Mouse (Mus musculus): ENCODE data around the gene Olfr524. TPM values are rescaled to one million over a fixed set of nuclear protein-coding genes. Genes with fewer than 3 reads are reported as not detected.

The Olfr524 gene
- polyA plus RNA-seq, 1 experiment from 2014 or later, result not detected

- no peak overlapping the region for H3K27ac ChIP-seq
- no peak overlapping the region for H3K4me3 ChIP-seq
- no peaks in the 10 kb centered on the region for H3K36me3 ChIP-seq (replicated peaks)
- WGBS, result 82% methylated on average over 2 of the region's 2 CpGs
- no peaks in the 10 kb centered on the region for H3K9me3 ChIP-seq
- no peak overlapping the region for H3K9ac ChIP-seq
- no peaks in the 10 kb centered on the region for H3K4me1 ChIP-seq
- no peak overlapping the region for H3K4me2 ChIP-seq
- ATAC-seq (replicated peaks), result no peak
- no peaks in the 10 kb centered on the region for H3K27me3 ChIP-seq (replicated peaks)
Measured at GRCm38 (mm10) chr7:140179176-140179575, 26.6 kb downstream of the Olfr524 start.

GRCm38 (mm10) chr7:140172936-140173335 lies 32.8 kb downstream of the Olfr524 start, which contains the start of gene Olfr523:
Gene Olfr523 (plus strand): TSS chr7:140173217.
- Histone ChIP-seq H3K9ac (no peak within 1 kb of the TSS), H3K4me1 (no peaks in the 10 kb centered on the region), H3K4me3 (no peak within 1 kb of the TSS), H3K4me2 (no peak within 1 kb of the TSS), H3K27ac (no peak within 1 kb of the TSS), H3K9me3 (no peaks in the 10 kb centered on the region), H3K27me3 (replicated peaks) (no peaks in the 10 kb centered on the region), H3K36me3 (replicated peaks) (no peaks in the 10 kb centered on the region)
- ATAC-seq (replicated peaks), result no peak
- WGBS, result 43% methylated on average over 1 of the region's 1 CpGs

- WGBS, result 94% methylated on average over 3 of the region's 3 CpGs
Measured at GRCm38 (mm10) chr7:140170863-140171262, 34.9 kb downstream of the Olfr524 start.

GRCm38 (mm10) chr7:140169386-140169785 lies 36.4 kb downstream of the Olfr524 start:
- Histone ChIP-seq H3K9me3 (no peaks in the 10 kb centered on the region), H3K36me3 (replicated peaks) (no peaks in the 10 kb centered on the region), H3K4me3 (no peak overlapping the region), H3K27ac (no peak overlapping the region), H3K4me2 (no peak overlapping the region), H3K4me1 (no peaks in the 10 kb centered on the region), H3K27me3 (replicated peaks) (no peaks in the 10 kb centered on the region), H3K9ac (no peak overlapping the region)
- no peak for ATAC-seq (replicated peaks)
- WGBS, result 90% methylated on average over 4 of the region's 4 CpGs

More at GRCm38 (mm10) chr7:140170863-140171262, 34.9 kb downstream of the Olfr524 start:
- Histone ChIP-seq H3K4me3 (no peak overlapping the region), H3K36me3 (replicated peaks) (no peaks in the 10 kb centered on the region), H3K4me2 (no peak overlapping the region), H3K27me3 (replicated peaks) (no peaks in the 10 kb centered on the region), H3K4me1 (no peaks in the 10 kb centered on the region), H3K9me3 (no peaks in the 10 kb centered on the region), H3K9ac (no peak overlapping the region), H3K27ac (no peak overlapping the region)
- no peak for ATAC-seq (replicated peaks)

- WGBS, result 77% methylated on average over 1 of the region's 1 CpGs
- no peaks in the 10 kb centered on the region for H3K27me3 ChIP-seq (replicated peaks)
- ATAC-seq (replicated peaks), result no peak
- no peak overlapping the region for H3K4me3 ChIP-seq
- no peak overlapping the region for H3K27ac ChIP-seq
- no peaks in the 10 kb centered on the region for H3K36me3 ChIP-seq (replicated peaks)
- H3K9ac ChIP-seq, result no peak overlapping the region
- H3K4me1 ChIP-seq, result no peaks in the 10 kb centered on the region
- no peaks in the 10 kb centered on the region for H3K9me3 ChIP-seq
- H3K4me2 ChIP-seq, result no peak overlapping the region
Measured at GRCm38 (mm10) chr7:140167950-140168349, 37.8 kb downstream of the Olfr524 start.

- H3K4me2 ChIP-seq, result no peak within 1 kb of the TSS
- 76% methylated on average over 7 of the region's 7 CpGs for WGBS
- H3K9me3 ChIP-seq, result no peaks in the 10 kb centered on the region
- no peaks in the 10 kb centered on the region for H3K36me3 ChIP-seq (replicated peaks)
- H3K27me3 ChIP-seq (replicated peaks), result no peaks in the 10 kb centered on the region
- no peak within 1 kb of the TSS for H3K4me3 ChIP-seq
- no peaks in the 10 kb centered on the region for H3K4me1 ChIP-seq
- no peak within 1 kb of the TSS for H3K27ac ChIP-seq
- no peak within 1 kb of the TSS for H3K9ac ChIP-seq
- no peak for ATAC-seq (replicated peaks)
Measured at GRCm38 (mm10) chr7:140164664-140165063, 41.1 kb downstream of the Olfr524 start, which contains the start of gene Olfr522. Gene Olfr522 (minus strand): TSS chr7:140164764.

- no peak for ATAC-seq (replicated peaks)
- no peaks in the 10 kb centered on the region for H3K9me3 ChIP-seq
- no peak overlapping the region for H3K4me2 ChIP-seq
- H3K36me3 ChIP-seq (replicated peaks), result no peaks in the 10 kb centered on the region
- peaks cover 1% of the 10 kb centered on the region; the same call in 1 of the 2 replicates for H3K4me1 ChIP-seq
- H3K27ac ChIP-seq, result no peak overlapping the region
- H3K4me3 ChIP-seq, result no peak overlapping the region
- H3K27me3 ChIP-seq (replicated peaks), result no peaks in the 10 kb centered on the region
- WGBS, result 81% methylated on average over 3 of the region's 3 CpGs
- H3K9ac ChIP-seq, result no peak overlapping the region
Measured at GRCm38 (mm10) chr7:140160363-140160762, 45.4 kb downstream of the Olfr524 start.

GRCm38 (mm10) chr7:140154218-140154927 lies 51.4 kb downstream of the Olfr524 start, which contains the start of gene Sprn:
Gene Sprn (minus strand): TSS chr7:140154877.
- Histone ChIP-seq H3K9ac (peak within 1 kb of the TSS; percentile 63), H3K36me3 (replicated peaks) (no peaks in the 10 kb centered on the region), H3K4me3 (peak within 1 kb of the TSS; percentile 47), H3K9me3 (no peaks in the 10 kb centered on the region), H3K4me2 (peak within 1 kb of the TSS; percentile 93), H3K27me3 (replicated peaks) (no peaks in the 10 kb centered on the region), H3K4me1 (peaks cover 15% of the 10 kb centered on the region), H3K27ac (peak within 1 kb of the TSS; percentile 84)
- peak; percentile 89 for ATAC-seq (replicated peaks)
- 2% methylated on average over 27 of the region's 28 CpGs for WGBS

GRCm38 (mm10) chr7:140153829-140154217 lies 51.9 kb downstream of the Olfr524 start:
- whole genome bisulfite sequencing, result 13% methylated on average over 4 of the region's 4 CpGs
- ATAC-seq (replicated peaks), result peak; percentile 49
- Histone ChIP-seq H3K4me2 (peak overlapping the region; percentile 93), H3K4me1 (peaks cover 15% of the 10 kb centered on the region), H3K4me3 (peak overlapping the region; percentile 47), H3K27ac (peak overlapping the region; percentile 84), H3K36me3 (replicated peaks) (no peaks in the 10 kb centered on the region), H3K27me3 (replicated peaks) (no peaks in the 10 kb centered on the region), H3K9me3 (no peaks in the 10 kb centered on the region), H3K9ac (peak overlapping the region; percentile 63)

GRCm38 (mm10) chr7:140153383-140153782 lies 52.4 kb downstream of the Olfr524 start:
- ATAC-seq (replicated peaks), result peak; percentile 43
- Histone ChIP-seq H3K4me1 (peaks cover 15% of the 10 kb centered on the region), H3K9me3 (no peaks in the 10 kb centered on the region), H3K36me3 (replicated peaks) (no peaks in the 10 kb centered on the region), H3K27ac (peak overlapping the region; percentile 84), H3K4me3 (peak overlapping the region; percentile 47), H3K27me3 (replicated peaks) (no peaks in the 10 kb centered on the region), H3K4me2 (peak overlapping the region; percentile 93), H3K9ac (peak overlapping the region; percentile 63)
- whole genome bisulfite sequencing, result 4% methylated on average over 28 of the region's 28 CpGs

Other genes with a start within 250 kb of the Olfr524 start
- gene 6430531B16Rik, start 227.2 kb downstream of the Olfr524 start, polyA plus RNA-seq (2015; fragmentation: Nextera tagmentation; extraction: Ambion mirVana), result 0.83 and 1.3 TPM in 2 replicates
- 4.5 TPM in 2 replicates for gene Adam8, start 213.4 kb downstream of the Olfr524 start, polyA plus RNA-seq (2015; fragmentation: Nextera tagmentation; extraction: Ambion mirVana)
- 56.6 and 58.0 TPM in 2 replicates for gene Zfp511, start 169.6 kb downstream of the Olfr524 start, polyA plus RNA-seq (2015; fragmentation: Nextera tagmentation; extraction: Ambion mirVana)
- 61.3 and 62.6 TPM in 2 replicates for gene Tubgcp2, start 169.3 kb downstream of the Olfr524 start, polyA plus RNA-seq (2015; fragmentation: Nextera tagmentation; extraction: Ambion mirVana)
- gene Msx3, start 156.9 kb downstream of the Olfr524 start, polyA plus RNA-seq (2015; fragmentation: Nextera tagmentation; extraction: Ambion mirVana), result 1.2 TPM in 2 replicates
- 277 and 280 TPM in 2 replicates for gene Caly, start 123.4 kb downstream of the Olfr524 start, polyA plus RNA-seq (2015; fragmentation: Nextera tagmentation; extraction: Ambion mirVana)
- gene Prap1, start 112.6 kb downstream of the Olfr524 start, polyA plus RNA-seq (2015; fragmentation: Nextera tagmentation; extraction: Ambion mirVana), result not detected in 2 replicates
- gene Fuom, start 103.5 kb downstream of the Olfr524 start, polyA plus RNA-seq (2015; fragmentation: Nextera tagmentation; extraction: Ambion mirVana), result 33.7 and 34.1 TPM in 2 replicates
- gene Paox, start 90.2 kb downstream of the Olfr524 start, polyA plus RNA-seq (2015; fragmentation: Nextera tagmentation; extraction: Ambion mirVana), result 7.4 and 7.5 TPM in 2 replicates
- gene Echs1, start 89.5 kb downstream of the Olfr524 start, polyA plus RNA-seq (2015; fragmentation: Nextera tagmentation; extraction: Ambion mirVana), result 107 and 108 TPM in 2 replicates
- 32.4 and 34.8 TPM in 2 replicates for gene Mtg1, start 68.4 kb downstream of the Olfr524 start, polyA plus RNA-seq (2015; fragmentation: Nextera tagmentation; extraction: Ambion mirVana)
- 23.7 and 25.5 TPM in 2 replicates for gene Sprn, start 51.1 kb downstream of the Olfr524 start, polyA plus RNA-seq (2015; fragmentation: Nextera tagmentation; extraction: Ambion mirVana)
- gene Olfr522, start 41.2 kb downstream of the Olfr524 start, polyA plus RNA-seq (2015; fragmentation: Nextera tagmentation; extraction: Ambion mirVana), result not detected in 2 replicates
- gene Olfr523, start 32.7 kb downstream of the Olfr524 start, polyA plus RNA-seq (2015; fragmentation: Nextera tagmentation; extraction: Ambion mirVana), result not detected in 2 replicates
- gene Cd163l1, start 12.3 kb upstream of the Olfr524 start, polyA plus RNA-seq (2015; fragmentation: Nextera tagmentation; extraction: Ambion mirVana), result not detected in 2 replicates
- not detected in 2 replicates for gene 5830411N06Rik, start 41.3 kb upstream of the Olfr524 start, polyA plus RNA-seq (2015; fragmentation: Nextera tagmentation; extraction: Ambion mirVana)
- gene Olfr525, start 114.9 kb upstream of the Olfr524 start, polyA plus RNA-seq (2015; fragmentation: Nextera tagmentation; extraction: Ambion mirVana), result not detected in 2 replicates
- gene Olfr527, start 128.1 kb upstream of the Olfr524 start, polyA plus RNA-seq (2015; fragmentation: Nextera tagmentation; extraction: Ambion mirVana), result not detected in 2 replicates
- gene Olfr60, start 155.7 kb upstream of the Olfr524 start, polyA plus RNA-seq (2015; fragmentation: Nextera tagmentation; extraction: Ambion mirVana), result not detected in 2 replicates
- not detected in 2 replicates for gene Olfr530, start 170.4 kb upstream of the Olfr524 start, polyA plus RNA-seq (2015; fragmentation: Nextera tagmentation; extraction: Ambion mirVana)
- not detected in 2 replicates for gene Olfr531, start 197.0 kb upstream of the Olfr524 start, polyA plus RNA-seq (2015; fragmentation: Nextera tagmentation; extraction: Ambion mirVana)
- not detected in 2 replicates for gene Olfr532, start 215.7 kb upstream of the Olfr524 start, polyA plus RNA-seq (2015; fragmentation: Nextera tagmentation; extraction: Ambion mirVana)